Mouse (Mus musculus) heart, adult 2 months (tissue): ENCODE results near the gene Rack1. TPM values are rescaled to one million over a fixed set of nuclear protein-coding genes. Genes with fewer than 3 reads are reported as not detected.

Source experiments
- DNase-seq, 2 experiments: peaks; one replicate each; pipeline ENCODE4 v3.0.0; 2021
- H3K27ac ChIP-seq: fragments of 200-600 bp; 2 replicates; pipeline ENCODE4 v1.8.1; 2022
- H3K27me3 ChIP-seq: fragments of 200-500 bp; 2 replicates; pipeline ENCODE4 v1.6.1; 2012; ENCODE audit warnings: mild to moderate bottlenecking, low read length, inconsistent platforms, mixed read lengths; ENCODE audit not compliant: control insufficient read depth, insufficient read depth
- H3K36me3 ChIP-seq: fragments of 200-500 bp; 2 replicates; pipeline ENCODE4 v1.6.1; 2012; ENCODE audit warnings: low read length, inconsistent platforms; ENCODE audit not compliant: control insufficient read depth, insufficient read depth
- H3K4me1 ChIP-seq: fragments of 200-500 bp; 2 replicates; pipeline ENCODE4 v1.6.1; 2011; ENCODE audit warnings: low read length; ENCODE audit not compliant: control insufficient read depth, insufficient read depth
- H3K4me3 ChIP-seq: fragments of 200-600 bp; 2 replicates; pipeline ENCODE4 v1.8.1; 2022
- H3K79me2 ChIP-seq: fragments of 200-500 bp; replicated peaks from 2 replicates; pipeline ENCODE4 v1.6.1; 2012; ENCODE audit warnings: mild to moderate bottlenecking, inconsistent platforms, low read length, moderate library complexity, mixed read lengths; ENCODE audit not compliant: control insufficient read depth, insufficient read depth
- H3K9ac ChIP-seq: fragments of 200-500 bp; 2 replicates; pipeline ENCODE4 v1.6.1; 2012; ENCODE audit warnings: low read depth, mild to moderate bottlenecking, control low read depth, inconsistent platforms, low read length, mixed read lengths
- CTCF ChIP-seq: fragments of 200-600 bp; IDR thresholded peaks from 2 replicates; pipeline ENCODE4 v1.8.1; 2022; ENCODE audit warnings: antibody characterized with exemption, mild to moderate bottlenecking, moderate library complexity
- EP300 ChIP-seq: fragments of 200-500 bp; IDR thresholded peaks from 2 replicates; pipeline ENCODE4 v1.6.1; 2011; ENCODE audit warnings: low read depth, low read length, control low read depth; ENCODE audit not compliant: insufficient read depth
- POLR2A ChIP-seq: fragments of 200-500 bp; IDR thresholded peaks from 2 replicates; pipeline ENCODE4 v1.6.1; 2011; ENCODE audit warnings: mild to moderate bottlenecking, low read depth, low read length, control low read depth; ENCODE audit not compliant: insufficient read depth
- WGBS: fragments of 180-500 bp; shearing (Covaris S2); methylation state at CpG from one replicate; pipeline ENCODE4 v1.1.7; 2018; 5-methylcytosine and 5-hydroxymethylcytosine counted together
- intact Hi-C: fragments of 180-260 bp; cut with DNase I; formaldehyde crosslinking; loops from one replicate; pipeline ENCODE4 v1.15.1; 2025
- polyA plus RNA-seq: library from polyadenylated mRNA; depleted of rRNA; stranded (reverse); fragments of >200 nt; gene quantifications from 2 replicates; pipeline ENCODE4 v1.2.3, GENCODE M21; 2012
- total RNA-seq, 2 experiments: library from RNA; stranded (reverse); gene quantifications; 2 replicates each; pipeline ENCODE4 v1.2.3; 2021

The Rack1 gene
- total and polyA plus RNA-seq, 3 experiments, result 337 to 867 (median 437) TPM

DNA sequence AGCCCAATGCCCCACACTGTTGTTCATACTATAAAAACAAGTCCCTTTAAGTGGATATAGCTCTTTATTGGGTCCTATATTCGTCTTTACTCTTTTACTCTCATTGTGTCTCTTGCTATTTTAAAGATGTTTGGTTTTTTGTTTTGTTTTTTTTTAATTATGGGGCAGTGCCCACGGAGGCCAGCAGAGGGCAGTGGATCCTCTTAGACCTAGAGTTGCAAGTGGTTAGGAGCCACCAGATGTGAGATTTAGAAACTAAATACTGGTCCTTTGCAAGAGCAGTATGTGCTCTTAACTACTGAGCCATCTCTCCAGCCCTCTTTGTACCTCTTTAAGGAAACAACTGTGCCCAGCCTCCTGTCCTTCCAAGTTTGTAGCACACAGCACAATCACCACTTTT lies 28.4 kb upstream of the Rack1 start:
- 3% methylated on average over 2 of the region's 2 CpGs for WGBS
- H3K27me3 ChIP-seq, result no peaks in the 10 kb centered on the region
- H3K9ac ChIP-seq, result no peak overlapping the region
- DNase-seq, result peak in 1 of 2 experiments; percentile 51
- peak; percentile 87 for TF ChIP-seq CTCF
- no peak for TF ChIP-seq POLR2A
- H3K27ac ChIP-seq, result no peak overlapping the region
- no peaks in the 10 kb centered on the region for H3K79me2 ChIP-seq
- H3K4me3 ChIP-seq, result no peak overlapping the region
- intact Hi-C loops, result no loop called here
- H3K4me1 ChIP-seq, result no peaks in the 10 kb centered on the region
- no peaks in the 10 kb centered on the region for H3K36me3 ChIP-seq

DNA sequence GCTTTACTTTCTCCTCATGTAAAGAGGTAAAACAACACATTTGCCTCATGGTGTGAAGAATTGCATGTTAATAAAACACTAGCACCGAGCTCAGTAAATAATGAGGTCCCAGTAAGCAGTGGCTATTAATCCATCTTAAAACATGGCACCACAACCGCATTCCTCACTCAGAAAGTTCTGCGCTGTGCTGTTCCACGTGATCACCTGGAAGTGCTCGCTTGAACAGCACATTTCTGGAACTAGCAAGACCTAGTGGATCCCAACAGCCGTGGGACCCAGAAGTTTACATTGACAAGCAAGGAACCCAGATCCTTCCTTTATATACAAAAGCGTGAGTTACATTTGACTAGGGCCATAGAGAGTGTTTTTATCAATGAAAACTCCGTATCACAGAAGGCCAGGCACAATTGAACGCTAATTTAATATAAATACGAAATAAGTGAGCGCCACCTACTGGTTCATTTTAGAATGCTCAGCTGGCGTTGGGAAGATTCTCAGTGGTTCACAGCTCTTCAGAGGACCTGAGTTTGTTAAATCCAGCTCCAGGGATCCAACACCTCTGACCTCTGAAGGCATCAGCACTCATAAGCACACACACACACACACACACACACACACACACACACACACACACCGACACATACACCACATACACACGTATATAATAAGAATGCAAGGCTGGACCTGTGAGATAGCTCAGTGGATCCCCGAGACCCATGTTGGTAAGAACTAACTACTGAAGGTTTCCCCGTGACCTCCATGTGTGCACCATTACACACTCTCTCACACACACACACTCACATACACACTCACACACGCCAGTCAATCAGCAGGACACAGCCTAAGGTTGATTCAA lies 25.5 kb upstream of the Rack1 start:
- Histone ChIP-seq H3K27me3 (no peaks in the 10 kb centered on the region), H3K4me3 (no peak overlapping the region), H3K4me1 (no peaks in the 10 kb centered on the region), H3K9ac (no peak overlapping the region), H3K36me3 (no peaks in the 10 kb centered on the region), H3K79me2 (no peaks in the 10 kb centered on the region), H3K27ac (no peak overlapping the region)
- intact Hi-C loops, result no loop called here
- 41% methylated on average over 17 of the region's 17 CpGs for WGBS
- DNase-seq, result peak; percentile 22 to 49
- no peak for TF ChIP-seq POLR2A
- TF ChIP-seq CTCF, result peak; percentile 78
- TF ChIP-seq EP300, result no peak

DNA sequence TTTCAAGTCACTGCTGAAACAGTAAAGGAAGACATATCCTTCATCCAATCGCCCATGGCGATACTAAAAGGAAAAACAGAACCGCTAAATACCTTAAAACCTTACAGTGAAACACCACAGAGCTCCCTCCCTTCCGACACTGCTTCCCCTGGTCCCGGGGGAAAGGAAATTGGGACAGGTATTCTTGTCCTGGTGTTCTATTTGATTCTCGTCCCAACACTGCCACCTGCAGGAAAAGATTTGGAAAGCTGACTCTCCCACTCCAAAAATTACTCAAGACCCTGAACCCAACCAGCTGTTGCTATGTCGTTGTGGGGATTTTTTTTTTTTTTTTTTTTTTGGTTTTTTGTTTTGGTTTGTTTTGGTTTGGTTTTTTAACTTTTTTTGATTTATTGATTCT lies 24.6 kb upstream of the Rack1 start:
- Histone ChIP-seq H3K4me1 (no peaks in the 10 kb centered on the region), H3K27ac (no peak overlapping the region), H3K36me3 (no peaks in the 10 kb centered on the region), H3K9ac (no peak overlapping the region), H3K27me3 (no peaks in the 10 kb centered on the region), H3K79me2 (no peaks in the 10 kb centered on the region), H3K4me3 (no peak overlapping the region)
- intact Hi-C loops, result no loop called here
- TF ChIP-seq CTCF (peak; percentile 73), EP300 (no peak)
- peak in 1 of 2 experiments; percentile 40 for DNase-seq
- under 1% methylated on average over 7 of the region's 7 CpGs for WGBS

DNA sequence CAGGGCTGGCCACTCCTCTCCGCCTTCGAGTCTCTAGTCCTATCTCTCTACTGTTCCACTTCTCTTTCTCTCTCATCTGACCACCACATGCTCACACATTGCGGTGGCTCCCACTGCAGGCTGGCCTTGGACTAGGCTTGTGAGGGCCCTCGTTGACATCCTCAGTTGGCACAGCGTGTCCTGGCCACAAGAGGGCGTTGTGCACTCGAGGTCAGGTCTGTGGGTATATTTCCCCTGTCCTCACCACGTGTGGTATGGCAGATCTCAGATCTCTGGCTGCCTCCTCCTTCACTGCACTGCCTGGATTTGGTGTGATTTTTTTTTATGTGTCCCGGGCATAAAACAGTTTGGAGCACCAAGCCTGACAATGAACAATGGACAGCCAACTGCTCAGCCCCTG lies 23.5 kb upstream of the Rack1 start:
- Histone ChIP-seq H3K36me3 (no peaks in the 10 kb centered on the region), H3K27ac (no peak overlapping the region), H3K9ac (no peak overlapping the region), H3K27me3 (no peaks in the 10 kb centered on the region), H3K4me3 (no peak overlapping the region), H3K79me2 (no peaks in the 10 kb centered on the region), H3K4me1 (no peaks in the 10 kb centered on the region)
- TF ChIP-seq CTCF (peak; percentile 29), EP300 (no peak)
- DNase-seq, result no peak
- 43% methylated on average over 9 of the region's 9 CpGs for WGBS
- intact Hi-C loops, result no loop called here

DNA sequence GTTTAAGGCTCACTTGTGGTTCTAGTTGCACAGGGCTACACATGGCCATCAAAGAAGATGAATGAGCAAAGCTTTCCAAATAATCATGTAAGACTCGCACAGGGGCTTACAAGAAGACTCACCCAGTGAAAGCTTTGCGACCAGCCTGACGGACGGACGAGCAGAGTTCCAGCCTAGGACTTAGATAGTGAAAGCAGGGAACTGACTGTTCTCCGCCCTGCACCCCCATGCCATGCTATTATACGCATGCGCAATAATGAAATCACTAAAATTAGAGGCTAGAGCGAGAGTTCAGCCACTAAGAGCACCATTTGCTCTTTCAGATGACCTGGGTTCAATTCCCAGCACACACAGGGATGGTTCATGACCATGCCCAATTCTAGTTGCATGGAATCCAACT lies 22.8 kb upstream of the Rack1 start:
- TF ChIP-seq CTCF (no peak), POLR2A (no peak), EP300 (no peak)
- H3K36me3 ChIP-seq, result no peaks in the 10 kb centered on the region
- H3K4me3 ChIP-seq, result no peak overlapping the region
- H3K4me1 ChIP-seq, result no peaks in the 10 kb centered on the region
- WGBS, result 91% methylated on average over 9 of the region's 9 CpGs
- H3K27ac ChIP-seq, result no peak overlapping the region
- H3K9ac ChIP-seq, result no peak overlapping the region
- intact Hi-C loops, result no loop called here
- H3K27me3 ChIP-seq, result no peaks in the 10 kb centered on the region
- H3K79me2 ChIP-seq, result no peaks in the 10 kb centered on the region
- no peak for DNase-seq

DNA sequence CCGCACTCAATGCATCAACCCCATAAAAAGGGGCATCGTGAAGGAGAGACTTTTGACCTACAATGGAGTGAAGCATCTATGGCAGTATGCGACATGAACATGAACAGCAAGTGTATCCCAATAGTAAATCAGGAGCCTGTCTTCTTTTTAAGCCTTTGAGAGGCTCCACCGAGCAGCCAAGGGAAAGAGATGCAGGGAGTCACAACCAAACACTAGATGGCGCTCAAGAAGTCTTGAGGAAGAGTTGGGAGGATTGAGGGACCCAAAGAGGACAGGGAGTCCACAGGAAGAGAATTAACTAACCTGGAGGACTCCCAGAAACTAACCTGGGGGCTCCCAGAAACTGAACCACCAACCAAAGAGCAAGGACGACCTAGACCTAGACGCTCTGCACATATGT lies 20.7 kb upstream of the Rack1 start:
- no peak overlapping the region for H3K27ac ChIP-seq
- H3K4me1 ChIP-seq, result no peaks in the 10 kb centered on the region
- H3K79me2 ChIP-seq, result no peaks in the 10 kb centered on the region
- H3K9ac ChIP-seq, result no peak overlapping the region
- WGBS, result 40% methylated on average over 7 of the region's 7 CpGs
- H3K36me3 ChIP-seq, result no peaks in the 10 kb centered on the region
- no peak for DNase-seq
- H3K4me3 ChIP-seq, result no peak overlapping the region
- intact Hi-C loops, result no loop called here
- H3K27me3 ChIP-seq, result no peaks in the 10 kb centered on the region
- TF ChIP-seq CTCF, result peak; percentile 71
- no peak for TF ChIP-seq POLR2A
